ENCODE assay signal across 25 mouse cellular contexts in genomic region chr2:71666927-71667326, GRCm38 (mm10).
DNase-seq lines count a peak whose midpoint lies in the region; ATAC-seq and TF ChIP-seq lines count a peak whose summit lies in the region.
"Had no signal": no experiment of that assay in that cellular context is flagged by ENCODE, and none has a peak within 500 bp of the region (broad histone marks: within the 10 kb centered on the region; RNA-seq: fewer than 3 reads in every experiment).

No protein-coding gene starts in this region.

- 50% methylated on average over 2 of the region's 2 CpGs for WGBS in heart, embryonic 16.5 days
- 59% methylated on average over 2 of the region's 2 CpGs for WGBS in heart, embryonic 11.5 days (ENCODE audit: insufficient replicate concordance)
- 67% methylated on average over 2 of the region's 2 CpGs for WGBS in limb, embryonic 13.5 days
- 79% methylated on average over 2 of the region's 2 CpGs for WGBS in limb, embryonic 10.5 days

- DNase-seq in limb, embryonic 10.5 days (ENCODE audit: low spot score): no peak
- DNase-seq in NIH3T3 (ENCODE audit: low read depth): peak; percentile 69
- DNase-seq in spleen, postnatal 10 days (ENCODE audit: low spot score in 2 of 2): no peak
- DNase-seq: adrenal gland, postnatal 14 days; cerebellum, adult 11 months; cerebellum, adult 9-10 months; cerebellum, postnatal 36 days; gastrocnemius, postnatal 36 days; heart, adult 2 months; kidney, adult 18-20 months; kidney, postnatal 4 days; lung, embryonic 14.5 days; lung, postnatal 14 days; midbrain, embryonic 14.5 days; spleen, adult 18-20 months had no signal

- H3K79me2 ChIP-seq in myocyte (ENCODE audit: control insufficient read depth, insufficient read depth): no peaks in the 10 kb centered on the region

- peaks cover 25% of the 10 kb centered on the region for H3K4me1 ChIP-seq in heart, embryonic 16.5 days (ENCODE audit: control insufficient read depth, insufficient read depth, low read length)
- peaks cover 9% of the 10 kb centered on the region; the same call in 1 of the 2 replicates for H3K4me1 ChIP-seq in heart, embryonic 11.5 days (ENCODE audit: control insufficient read depth, insufficient read depth, low read length)
- H3K4me1 ChIP-seq in limb, embryonic 13.5 days: no peaks in the 10 kb centered on the region
- no peaks in the 10 kb centered on the region for H3K4me1 ChIP-seq in limb, embryonic 10.5 days
- H3K4me1 ChIP-seq: forebrain, embryonic 15.5 days; neural tube, embryonic 15.5 days had no signal

- H3ac ChIP-seq in myocyte (ENCODE audit: control insufficient read depth, insufficient read length): no peak overlapping the region

- TF ChIP-seq POLR2A in myocyte (IDR thresholded peaks at IDR 0.05; ENCODE audit: insufficient read length, low read depth): no peak

- no peak; the same call in 1 of the 2 replicates for ATAC-seq in heart, embryonic 16.5 days (replicated peaks; ENCODE audit: extremely low read depth, insufficient read depth, low FRiP score)
- no peak for ATAC-seq in heart, embryonic 11.5 days (replicated peaks; ENCODE audit: insufficient number of reproducible peaks, low FRiP score, low TSS enrichment)
- ATAC-seq in limb, embryonic 13.5 days (ENCODE audit: low FRiP score, low read depth): no peak
- ATAC-seq: forebrain, embryonic 15.5 days; hindbrain, embryonic 16.5 days; Patski had no signal

- H3K27ac ChIP-seq in heart, embryonic 16.5 days (ENCODE audit: low read length): peak overlapping the region; percentile 17; the same call in 1 of the 2 replicates
- no peak overlapping the region for H3K27ac ChIP-seq in heart, embryonic 11.5 days (ENCODE audit: low read depth, low read length)
- H3K27ac ChIP-seq in limb, embryonic 13.5 days: peak overlapping the region; percentile 6; the same call in 1 of the 2 replicates
- no peak overlapping the region for H3K27ac ChIP-seq in limb, embryonic 10.5 days
- H3K27ac ChIP-seq: forebrain, embryonic 15.5 days; heart, adult 2 months; liver, embryonic 15.5 days; neural tube, embryonic 15.5 days had no signal

- no peak overlapping the region for H3K4me2 ChIP-seq in heart, embryonic 16.5 days (ENCODE audit: low read depth, low read length)
- H3K4me2 ChIP-seq in heart, embryonic 11.5 days: no peak overlapping the region
- no peak overlapping the region for H3K4me2 ChIP-seq in limb, embryonic 13.5 days (replicated peaks)
- H3K4me2 ChIP-seq in myocyte (ENCODE audit: low read depth): no peak overlapping the region
- H3K4me2 ChIP-seq: forebrain, embryonic 15.5 days; liver, embryonic 15.5 days; lung, embryonic 14.5 days; neural tube, embryonic 15.5 days had no signal

- H3K4me3 ChIP-seq in heart, embryonic 16.5 days (ENCODE audit: low read length): no peak overlapping the region
- no peak overlapping the region for H3K4me3 ChIP-seq in heart, embryonic 11.5 days (ENCODE audit: low read depth, low read length)
- no peak overlapping the region for H3K4me3 ChIP-seq in limb, embryonic 13.5 days
- H3K4me3 ChIP-seq in limb, embryonic 10.5 days: no peak overlapping the region
- H3K4me3 ChIP-seq in myocyte: no peak overlapping the region
- H3K4me3 ChIP-seq: forebrain, embryonic 15.5 days; heart, adult 2 months; liver, embryonic 15.5 days; neural tube, embryonic 15.5 days had no signal

- H3K36me3 ChIP-seq in heart, embryonic 16.5 days (ENCODE audit: control insufficient read depth, insufficient read depth): no peaks in the 10 kb centered on the region
- no peaks in the 10 kb centered on the region for H3K36me3 ChIP-seq in heart, embryonic 11.5 days (ENCODE audit: control insufficient read depth, insufficient read depth, low read length)
- H3K36me3 ChIP-seq in limb, embryonic 13.5 days: no peaks in the 10 kb centered on the region
- no peaks in the 10 kb centered on the region for H3K36me3 ChIP-seq in limb, embryonic 10.5 days
- H3K36me3 ChIP-seq in myocyte (ENCODE audit: control insufficient read depth, insufficient read depth): no peaks in the 10 kb centered on the region
- H3K36me3 ChIP-seq: forebrain, embryonic 15.5 days; G1E; liver, embryonic 15.5 days; neural tube, embryonic 15.5 days had no signal

- no peak overlapping the region for H3K9ac ChIP-seq in heart, embryonic 16.5 days (ENCODE audit: low read length)
- no peak overlapping the region for H3K9ac ChIP-seq in heart, embryonic 11.5 days (ENCODE audit: low read depth, low read length)
- H3K9ac ChIP-seq in limb, embryonic 13.5 days: no peak overlapping the region
- H3K9ac ChIP-seq: forebrain, embryonic 15.5 days; liver, embryonic 15.5 days; lung, embryonic 14.5 days; neural tube, embryonic 15.5 days had no signal

- no peaks in the 10 kb centered on the region for H3K27me3 ChIP-seq in heart, embryonic 16.5 days (ENCODE audit: control insufficient read depth, insufficient read depth, low read length)
- H3K27me3 ChIP-seq in heart, embryonic 11.5 days (ENCODE audit: control insufficient read depth, insufficient read depth, low read length): no peaks in the 10 kb centered on the region
- no peaks in the 10 kb centered on the region for H3K27me3 ChIP-seq in limb, embryonic 13.5 days
- H3K27me3 ChIP-seq in limb, embryonic 10.5 days (ENCODE audit: low read depth, poor library complexity, severe bottlenecking): no peaks in the 10 kb centered on the region
- H3K27me3 ChIP-seq in myocyte (ENCODE audit: control insufficient read depth, insufficient read depth, insufficient read length): no peaks in the 10 kb centered on the region
- H3K27me3 ChIP-seq: forebrain, embryonic 15.5 days; liver, embryonic 15.5 days; neural tube, embryonic 15.5 days; Patski had no signal

- H3K9me3 ChIP-seq in heart, embryonic 16.5 days (replicated peaks; ENCODE audit: control insufficient read depth, low read length): no peaks in the 10 kb centered on the region
- no peaks in the 10 kb centered on the region for H3K9me3 ChIP-seq in heart, embryonic 11.5 days (replicated peaks; ENCODE audit: control insufficient read depth, low read length)
- no peaks in the 10 kb centered on the region for H3K9me3 ChIP-seq in limb, embryonic 13.5 days
- no peaks in the 10 kb centered on the region for H3K9me3 ChIP-seq in limb, embryonic 10.5 days (replicated peaks)
- H3K9me3 ChIP-seq: forebrain, embryonic 15.5 days; G1E; liver, embryonic 15.5 days; neural tube, embryonic 15.5 days had no signal

TF ChIP-seq in myocyte, 11 proteins besides CTCF, POLR2A, EP300 and RAD21:
- no peak for TF ChIP-seq REST (IDR thresholded peaks at IDR 0.05; ENCODE audit: insufficient read depth, insufficient read length)
- TF ChIP-seq E2F4 (IDR thresholded peaks at IDR 0.05; ENCODE audit: insufficient read depth): no peak
- TF ChIP-seq POLR2AphosphoS2 (IDR thresholded peaks at IDR 0.05; ENCODE audit: insufficient read length, low read depth): no peak
- TF ChIP-seq TCF12 (IDR thresholded peaks at IDR 0.05; ENCODE audit: insufficient read depth, poor library complexity, severe bottlenecking): no peak
- TF ChIP-seq USF1 (IDR thresholded peaks at IDR 0.05; ENCODE audit: low read depth): no peak
- TF ChIP-seq MYOD1 (IDR thresholded peaks at IDR 0.05; ENCODE audit: control insufficient read depth in 1 of 3, insufficient read length in 2 of 3, low read depth in 2 of 3): peak in 2 of 3 experiments; percentile 33 to 34
- no peak for TF ChIP-seq SRF (IDR thresholded peaks at IDR 0.05; ENCODE audit: control insufficient read depth, insufficient read length, low read depth)
- TF ChIP-seq MYOG (IDR thresholded peaks at IDR 0.05; ENCODE audit: control insufficient read depth in 1 of 3, insufficient read depth in 1 of 3, insufficient read length in 2 of 3, low read depth in 2 of 3): peak in 2 of 3 experiments; percentile 17 to 77

Comparison
In these comparisons a context has a peak if more than half of its experiments do, and no peak if none do; other contexts are left out.
1. H3K27ac ChIP-seq: peak in heart, embryonic 16.5 days (single experiment) and limb, embryonic 13.5 days (single experiment); none in heart, embryonic 11.5 days (single experiment) and limb, embryonic 10.5 days (single experiment).